Mouse (Mus musculus) forebrain, postnatal 0 days (tissue): ENCODE data around the gene Kcnd1. TPM values are rescaled to one million over a fixed set of nuclear protein-coding genes. Genes with fewer than 3 reads are reported as not detected.
"Not testable (repeated sequence)": the region's sequence is repeated elsewhere in the genome, so short reads cannot be mapped to it uniquely, and the experiment has no call there.

Experiments used
- ATAC-seq: fragments of 200-750 bp; cut with Nextera tagmentation; 2 replicates; pipeline ENCODE4 v1.8.0; 2017; ENCODE audit warnings: mild to moderate bottlenecking, moderate library complexity
- DNase-seq: peaks from one replicate; pipeline ENCODE4 v3.0.0-alpha.2; 2015
- H3K27ac ChIP-seq: fragments of 300-500 bp; sonication (generic); 2 replicates; pipeline ENCODE4 v1.5.1; 2014; ENCODE audit warnings: low read depth, mild to moderate bottlenecking, antibody characterized with exemption, low read length, moderate library complexity, mixed read lengths
- H3K27me3 ChIP-seq: fragments of 300-500 bp; sonication (generic); 2 replicates; pipeline ENCODE4 v1.6.1; 2014; ENCODE audit warnings: mild to moderate bottlenecking, low read length, mixed read lengths; ENCODE audit not compliant: insufficient read depth
- H3K36me3 ChIP-seq: fragments of 300-500 bp; sonication (generic); 2 replicates; pipeline ENCODE4 v1.6.1; 2014; ENCODE audit warnings: mild to moderate bottlenecking, moderate library complexity; ENCODE audit not compliant: insufficient read depth
- H3K4me1 ChIP-seq: fragments of 300-500 bp; sonication (generic); 2 replicates; pipeline ENCODE4 v1.6.1; 2014; ENCODE audit warnings: antibody characterized with exemption; ENCODE audit not compliant: insufficient read depth
- H3K4me2 ChIP-seq: fragments of 300-500 bp; sonication (generic); 2 replicates; pipeline ENCODE4 v1.6.1; 2014; ENCODE audit warnings: low read depth, mild to moderate bottlenecking, moderate library complexity
- H3K4me3 ChIP-seq: fragments of 300-500 bp; sonication (generic); 2 replicates; pipeline ENCODE4 v1.5.1; 2014; ENCODE audit warnings: low read depth, low read length, mixed read lengths
- H3K9ac ChIP-seq: fragments of 300-500 bp; sonication (generic); 2 replicates; pipeline ENCODE4 v1.6.1; 2014; ENCODE audit warnings: mild to moderate bottlenecking
- H3K9me3 ChIP-seq: fragments of 300-500 bp; sonication (generic); 2 replicates; pipeline ENCODE4 v1.6.1; 2016; ENCODE audit warnings: low read length
- CTCF ChIP-seq: sonication (generic); IDR thresholded peaks from 2 replicates; pipeline ENCODE4 v1.5.1; 2016; ENCODE audit warnings: antibody characterized with exemption, control low read depth, low read depth
- WGBS: fragments of 180-500 bp; shearing (Covaris S2); extraction: QIAGEN DNeasy Blood & Tissue Kit; methylation state at CpG from one replicate; pipeline ENCODE4 v1.1.7; 2014; 5-methylcytosine and 5-hydroxymethylcytosine counted together
- polyA plus RNA-seq: library from polyadenylated mRNA; unstranded; fragments of >200 nt; fragmentation: Nextera tagmentation; extraction: Ambion mirVana; gene quantifications from 2 replicates; pipeline ENCODE4 v1.2.1, GENCODE M21; 2015
- total RNA-seq: library from RNA; depleted of rRNA; stranded (reverse); fragments of >200 nt; gene quantifications from 2 replicates; pipeline ENCODE4 v1.2.3, GENCODE M21; 2014

Kcnd1 gene
- total and polyA plus RNA-seq, 2 experiments from 2014 or later, result 2.2 to 4.8 TPM

DNA sequence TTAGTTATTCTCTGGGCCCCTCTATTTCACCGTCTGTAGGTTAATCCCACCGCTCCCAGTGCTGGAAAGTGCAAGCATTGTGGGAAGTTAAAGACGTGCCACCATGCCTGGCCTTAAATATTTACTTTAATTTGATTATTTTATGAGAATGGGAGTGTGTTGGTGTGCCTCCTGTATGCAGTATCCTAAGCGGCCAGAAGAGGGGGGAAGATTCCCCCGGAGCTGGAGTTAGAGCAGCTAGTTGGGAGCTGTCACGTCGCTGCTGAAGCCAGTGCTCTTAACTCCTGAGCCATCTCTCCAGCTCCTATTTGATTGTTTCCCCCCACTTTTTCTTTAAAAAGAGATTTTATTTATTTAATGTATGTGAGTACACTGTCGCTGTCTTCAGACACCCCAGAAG lies 7.1 kb upstream of the Kcnd1 start:
- not testable (repeated sequence) for H3K4me1 ChIP-seq, H3K4me3 ChIP-seq, H3K4me2 ChIP-seq, H3K9me3 ChIP-seq, H3K9ac ChIP-seq, H3K27me3 ChIP-seq, H3K27ac ChIP-seq
- DNase-seq (peak; percentile 17), ATAC-seq (peak; percentile 69; the same call in 1 of the 2 replicates)
- WGBS, result 56% methylated on average over 8 of the region's 8 CpGs
- TF ChIP-seq CTCF, result peak; percentile 39
- peaks cover 19% of the 10 kb centered on the region for H3K36me3 ChIP-seq

DNA sequence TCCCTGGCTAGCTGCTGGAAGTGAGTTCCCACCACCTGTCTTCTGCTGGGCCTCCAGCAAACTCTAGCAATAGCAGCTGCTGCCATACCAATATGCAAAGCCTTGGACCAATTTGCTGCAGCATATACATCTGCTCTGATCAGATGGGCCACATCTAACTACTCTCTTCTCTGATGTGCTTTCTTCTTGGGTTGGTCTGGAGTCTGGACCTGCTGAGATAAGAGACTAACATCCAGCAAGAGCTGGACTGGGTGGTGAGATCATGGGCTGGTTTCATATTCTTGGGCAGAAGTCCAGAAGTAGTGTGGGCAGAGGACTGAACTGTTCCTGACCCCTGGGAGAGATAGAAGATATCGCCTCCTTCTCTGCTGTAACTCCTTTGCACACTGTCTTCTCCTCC lies 15.1 kb downstream of the Kcnd1 start:
- ATAC-seq (no peak), DNase-seq (no peak)
- H3K4me1 ChIP-seq, result no peaks in the 10 kb centered on the region
- H3K36me3 ChIP-seq, result no peaks in the 10 kb centered on the region
- no peak overlapping the region for H3K4me3 ChIP-seq
- H3K27ac ChIP-seq, result no peak overlapping the region
- TF ChIP-seq CTCF, result no peak
- H3K27me3 ChIP-seq, result no peaks in the 10 kb centered on the region
- WGBS, result 85% methylated on average over 1 of the region's 1 CpGs
- H3K4me2 ChIP-seq, result no peak overlapping the region
- no peak overlapping the region for H3K9ac ChIP-seq
- H3K9me3 ChIP-seq, result no peaks in the 10 kb centered on the region

DNA sequence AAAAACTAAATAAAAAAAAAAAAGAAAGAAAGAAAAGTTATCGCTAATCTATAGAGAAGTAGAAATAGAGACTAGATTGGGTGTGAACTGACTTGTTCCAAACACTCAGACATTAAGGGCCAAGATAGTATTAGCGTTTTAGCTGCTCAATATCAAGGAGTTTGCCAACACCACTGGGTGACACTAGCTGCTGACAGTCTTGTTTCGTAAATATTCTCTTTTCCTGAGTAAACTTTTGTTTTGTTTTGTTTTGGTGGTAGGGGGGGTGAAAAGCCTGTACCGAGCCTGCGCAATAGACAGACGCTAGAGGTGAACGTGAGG lies 18.7 kb downstream of the Kcnd1 start:
- ATAC-seq (no peak), DNase-seq (no peak)

DNA sequence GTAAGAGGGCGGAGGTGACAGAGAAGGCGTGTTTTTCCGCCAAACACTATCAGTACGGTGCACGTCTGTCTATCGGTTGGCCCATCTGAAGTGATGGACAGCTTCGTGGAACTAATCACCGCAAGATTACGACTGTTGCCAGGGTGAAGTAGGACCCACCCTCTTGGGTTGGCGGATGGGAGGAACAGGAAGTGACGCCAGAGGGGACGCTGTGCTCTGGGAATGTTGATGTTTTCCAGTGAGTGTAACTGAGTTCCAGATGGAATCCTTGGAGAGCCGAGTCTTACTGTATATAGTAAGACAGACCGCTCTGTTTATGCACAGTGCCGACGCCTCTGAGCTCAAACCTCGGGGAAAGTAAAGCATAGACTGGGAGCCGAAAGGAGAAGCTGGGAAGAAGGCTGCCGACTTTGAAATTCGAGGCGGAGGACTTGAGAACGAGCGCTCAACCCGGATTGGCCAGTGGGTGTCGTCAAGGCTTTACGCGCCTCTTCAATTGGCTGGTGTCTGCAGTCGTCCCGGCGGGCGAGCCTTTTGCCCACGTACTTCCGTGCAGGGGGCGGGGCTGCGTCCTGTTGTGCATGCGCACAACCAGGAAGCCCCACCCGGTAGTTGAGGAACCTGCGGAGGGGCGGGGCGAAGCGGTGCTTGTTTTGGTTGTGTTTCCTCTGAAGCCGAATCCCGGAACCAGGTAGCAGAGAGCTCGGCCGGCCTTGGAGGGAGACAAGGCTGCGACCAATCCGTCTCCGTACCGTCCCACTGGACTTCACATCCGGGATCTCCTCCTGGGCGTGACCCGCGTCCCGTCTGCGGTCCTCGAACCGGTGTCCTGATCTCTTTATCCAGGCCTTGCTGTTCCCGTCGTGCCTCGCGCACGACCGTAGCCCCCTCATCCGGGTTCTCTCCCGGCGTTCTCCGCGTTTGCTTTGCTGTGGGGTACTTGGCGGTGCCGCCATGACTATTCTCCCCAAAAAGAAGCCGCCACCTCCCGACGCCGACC lies 19.4 kb downstream of the Kcnd1 start, which contains the start of gene Otud5:
TSS of gene Otud5 (plus strand) at position 202 of the 1,000 bp plus-strand sequence.
- peak; percentile 96 for ATAC-seq
- Histone ChIP-seq H3K4me2 (peak within 1 kb of the TSS; percentile 56), H3K27ac (peak within 1 kb of the TSS; percentile 91), H3K27me3 (no peaks in the 10 kb centered on the region), H3K9ac (peak within 1 kb of the TSS; percentile 75), H3K9me3 (no peaks in the 10 kb centered on the region), H3K4me3 (peak within 1 kb of the TSS; percentile 58), H3K36me3 (no peaks in the 10 kb centered on the region), H3K4me1 (0 out of 2 replicates have a peak, but pooled peaks cover 4% of the 10 kb centered on the region)
- TF ChIP-seq CTCF, result peak; percentile 8; the same call in 1 of the 2 replicates
- DNase-seq, result peak; percentile 95
- 27% methylated on average over 73 of the region's 74 CpGs for WGBS

More for the DNA sequence above, 18.7 kb downstream of the Kcnd1 start:
- peak overlapping the region; percentile 33 for H3K4me2 ChIP-seq
- no peaks in the 10 kb centered on the region for H3K9me3 ChIP-seq
- peak overlapping the region; percentile 24 for H3K4me3 ChIP-seq
- WGBS, result 27% methylated on average over 7 of the region's 7 CpGs
- TF ChIP-seq CTCF, result no peak
- no peak overlapping the region for H3K27ac ChIP-seq
- H3K4me1 ChIP-seq, result 0 out of 2 replicates have a peak, but pooled peaks cover 4% of the 10 kb centered on the region
- H3K9ac ChIP-seq, result no peak overlapping the region
- no peaks in the 10 kb centered on the region for H3K36me3 ChIP-seq
- no peaks in the 10 kb centered on the region for H3K27me3 ChIP-seq

DNA sequence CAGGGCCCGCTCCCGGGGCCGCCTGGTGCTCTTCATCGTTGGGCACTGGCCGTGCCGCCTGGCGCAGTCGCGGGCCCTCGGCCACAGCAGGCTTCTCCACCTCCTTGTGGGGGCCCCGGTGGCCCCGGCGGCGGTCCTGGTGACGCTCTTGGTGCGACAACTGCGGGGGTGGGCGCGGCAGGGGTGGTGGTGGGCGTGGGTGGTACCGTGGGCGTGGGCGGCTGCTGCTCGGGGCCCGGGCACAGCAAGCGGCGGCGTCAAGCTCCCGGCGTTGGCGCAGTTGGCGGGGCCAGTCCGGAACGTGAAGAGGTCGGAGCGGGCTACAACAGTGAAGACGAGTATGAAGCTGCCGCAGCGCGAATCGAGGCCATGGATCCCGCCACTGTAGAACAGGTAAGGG lies 20.2 kb downstream of the Kcnd1 start:
- Histone ChIP-seq H3K27me3 (no peaks in the 10 kb centered on the region), H3K36me3 (no peaks in the 10 kb centered on the region), H3K4me1 (0 out of 2 replicates have a peak, but pooled peaks cover 4% of the 10 kb centered on the region), H3K27ac (peak overlapping the region; percentile 91), H3K9me3 (no peaks in the 10 kb centered on the region), H3K4me2 (peak overlapping the region; percentile 56), H3K9ac (peak overlapping the region; percentile 75), H3K4me3 (peak overlapping the region; percentile 58)
- no peak for TF ChIP-seq CTCF
- no peak for ATAC-seq
- no peak for DNase-seq
- WGBS, result 40% methylated on average over 36 of the region's 42 CpGs

DNA sequence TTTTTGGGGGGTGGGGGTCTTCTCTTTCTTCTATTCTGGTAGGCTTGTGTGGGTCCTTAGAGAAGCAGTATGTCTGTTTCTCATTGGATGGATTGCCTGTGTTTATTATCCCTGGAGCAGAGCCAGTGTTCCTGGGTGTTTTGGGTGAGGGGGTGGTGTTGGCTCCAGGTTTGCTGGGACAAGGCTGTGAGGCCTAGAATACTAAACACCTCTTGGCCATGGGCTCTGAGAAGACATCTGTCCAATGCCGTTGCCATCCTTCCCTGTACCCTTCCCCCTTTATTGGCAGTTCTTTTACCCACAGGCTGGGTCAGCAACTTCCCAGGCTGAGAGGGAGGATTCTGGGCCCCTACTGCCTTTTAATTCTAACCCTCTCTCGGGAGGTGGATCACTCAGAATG lies 25.8 kb downstream of the Kcnd1 start:
- H3K4me2 ChIP-seq, result no peak overlapping the region
- H3K36me3 ChIP-seq, result no peaks in the 10 kb centered on the region
- WGBS, result 56% methylated on average over 2 of the region's 2 CpGs
- peak; percentile 45 for ATAC-seq
- H3K9ac ChIP-seq, result no peak overlapping the region
- no peak overlapping the region for H3K27ac ChIP-seq
- DNase-seq, result peak; percentile 6
- H3K9me3 ChIP-seq, result no peaks in the 10 kb centered on the region
- no peaks in the 10 kb centered on the region for H3K27me3 ChIP-seq
- TF ChIP-seq CTCF, result no peak
- 0 out of 2 replicates have a peak, but pooled peaks cover 3% of the 10 kb centered on the region for H3K4me1 ChIP-seq
- H3K4me3 ChIP-seq, result no peak overlapping the region

DNA sequence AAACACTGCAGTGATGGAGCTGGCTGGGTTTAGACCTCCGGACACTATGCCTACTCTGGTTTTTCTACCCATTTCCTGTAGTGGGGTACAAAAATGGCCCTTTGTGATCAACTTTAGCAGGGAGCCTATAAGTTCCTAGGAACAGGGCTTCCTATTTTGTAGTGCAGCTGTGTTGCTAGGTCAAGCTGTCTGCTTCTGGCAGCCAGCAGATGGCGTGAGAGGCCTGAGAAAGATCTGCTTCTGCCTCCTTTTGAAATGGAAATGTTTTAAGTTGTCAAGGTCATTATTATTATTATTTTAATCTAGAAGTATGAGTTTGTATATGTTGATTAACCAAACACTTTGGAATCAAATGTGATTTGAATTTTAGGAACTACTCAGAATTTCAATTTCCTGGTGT lies 32.5 kb downstream of the Kcnd1 start:
- peak; percentile 50 for TF ChIP-seq CTCF
- ATAC-seq, result no peak

More for the DNA sequence above, 32.5 kb downstream of the Kcnd1 start:
- Histone ChIP-seq H3K27ac (no peak overlapping the region), H3K4me1 (no peaks in the 10 kb centered on the region), H3K9me3 (no peaks in the 10 kb centered on the region), H3K4me3 (no peak overlapping the region), H3K27me3 (no peaks in the 10 kb centered on the region), H3K9ac (no peak overlapping the region), H3K36me3 (no peaks in the 10 kb centered on the region), H3K4me2 (no peak overlapping the region)
- DNase-seq, result peak; percentile 30
- 48% methylated on average over 2 of the region's 2 CpGs for WGBS
